Mouse (Mus musculus) hindbrain, embryonic 13.5 days (tissue): ENCODE data around the gene Ubp1. TPM values are rescaled to one million over a fixed set of nuclear protein-coding genes. Genes with fewer than 3 reads are reported as not detected.
A peak's percentile ranks its signal among the peaks of the same experiment; 100 is the strongest.
"Not testable (repeated sequence)": the region's sequence is repeated elsewhere in the genome, so short reads cannot be mapped to it uniquely, and the experiment has no call there.

Experiments used
- ATAC-seq: fragments of 200-750 bp; cut with Nextera tagmentation; 2 replicates; pipeline ENCODE4 v1.8.0; 2017; ENCODE audit warnings: moderate TSS enrichment; ENCODE audit not compliant: low FRiP score
- H3K27ac ChIP-seq: fragments of 300-500 bp; sonication (generic); 2 replicates; pipeline ENCODE4 v1.5.1; 2015; ENCODE audit warnings: inconsistent platforms, mild to moderate bottlenecking, moderate library complexity
- H3K27me3 ChIP-seq: fragments of 300-500 bp; sonication (generic); 2 replicates; pipeline ENCODE4 v1.6.1; 2015; ENCODE audit warnings: mild to moderate bottlenecking, inconsistent platforms
- H3K36me3 ChIP-seq: fragments of 300-500 bp; sonication (generic); 2 replicates; pipeline ENCODE4 v1.6.1; 2015; ENCODE audit warnings: mild to moderate bottlenecking, inconsistent platforms
- H3K4me1 ChIP-seq: fragments of 300-500 bp; sonication (generic); replicated peaks from 2 replicates; pipeline ENCODE4 v1.6.1; 2015; ENCODE audit warnings: inconsistent platforms
- H3K4me2 ChIP-seq: fragments of 300-500 bp; sonication (generic); 2 replicates; pipeline ENCODE4 v1.6.1; 2015; ENCODE audit warnings: inconsistent platforms, mild to moderate bottlenecking, moderate library complexity
- H3K4me3 ChIP-seq: fragments of 300-500 bp; sonication (generic); 2 replicates; pipeline ENCODE4 v1.5.1; 2015; ENCODE audit warnings: mild to moderate bottlenecking, inconsistent platforms
- H3K9ac ChIP-seq: fragments of 300-500 bp; sonication (generic); 2 replicates; pipeline ENCODE4 v1.6.1; 2015; ENCODE audit warnings: mild to moderate bottlenecking, inconsistent platforms
- H3K9me3 ChIP-seq: fragments of 300-500 bp; sonication (generic); 2 replicates; pipeline ENCODE4 v1.6.1; 2016; ENCODE audit warnings: inconsistent platforms
- WGBS: fragments of 180-500 bp; shearing (Covaris S2); methylation state at CpG from one replicate; pipeline ENCODE4 v1.1.7; 2015; 5-methylcytosine and 5-hydroxymethylcytosine counted together
- polyA plus RNA-seq: library from polyadenylated mRNA; unstranded; fragments of >200 nt; fragmentation: Nextera tagmentation; extraction: Ambion mirVana; gene quantifications from 2 replicates; pipeline ENCODE4 v1.2.1, GENCODE M21; 2015

Gene Ubp1
- 31.5 and 32.5 TPM in 2 replicates for polyA plus RNA-seq

- Histone ChIP-seq H3K36me3 (no peaks in the 10 kb centered on the region), H3K4me1 (peaks cover 25% of the 10 kb centered on the region), H3K27ac (peak within 1 kb of the TSS; percentile 93), H3K9ac (peak within 1 kb of the TSS; percentile 96), H3K4me3 (peak within 1 kb of the TSS; percentile 99), H3K27me3 (no peaks in the 10 kb centered on the region), H3K4me2 (peak within 1 kb of the TSS; percentile 81), H3K9me3 (no peaks in the 10 kb centered on the region)
- WGBS: under 1% methylated on average over 41 of the region's 86 CpGs
- ATAC-seq: peak; percentile 97
Measured at GRCm38 (mm10) chr9:113930534-113931374, at the start of gene Ubp1. Ubp1 (plus strand) TSS chr9:113930934.

GRCm38 (mm10) chr9:113894903-113895302 is 35.8 kb upstream of the Ubp1 start:
- no peak overlapping the region for H3K9ac ChIP-seq
- no peak overlapping the region for H3K4me3 ChIP-seq
- no peak overlapping the region for H3K27ac ChIP-seq
- H3K9me3 ChIP-seq: no peaks in the 10 kb centered on the region
- no peaks in the 10 kb centered on the region for H3K4me1 ChIP-seq
- peaks cover 90% of the 10 kb centered on the region for H3K36me3 ChIP-seq
- WGBS: 97% methylated on average over 3 of the region's 3 CpGs
- no peak for ATAC-seq
- no peaks in the 10 kb centered on the region for H3K27me3 ChIP-seq
- H3K4me2 ChIP-seq: no peak overlapping the region

- H3K9me3 ChIP-seq: no peaks in the 10 kb centered on the region
- H3K9ac ChIP-seq: no peak overlapping the region
- 88% methylated on average over 4 of the region's 4 CpGs for WGBS
- H3K4me1 ChIP-seq: no peaks in the 10 kb centered on the region
- no peak overlapping the region for H3K4me2 ChIP-seq
- no peaks in the 10 kb centered on the region for H3K27me3 ChIP-seq
- no peak overlapping the region for H3K27ac ChIP-seq
- no peak overlapping the region for H3K4me3 ChIP-seq
- no peak for ATAC-seq
- peaks cover 94% of the 10 kb centered on the region for H3K36me3 ChIP-seq
Measured at GRCm38 (mm10) chr9:113903136-113903535, 27.6 kb upstream of the Ubp1 start.

GRCm38 (mm10) chr9:113904315-113904714 is 26.4 kb upstream of the Ubp1 start:
- H3K27me3 ChIP-seq, H3K4me1 ChIP-seq, H3K9me3 ChIP-seq, H3K27ac ChIP-seq, ATAC-seq, H3K4me3 ChIP-seq, H3K9ac ChIP-seq, H3K4me2 ChIP-seq: not testable (repeated sequence)
- peaks cover 94% of the 10 kb centered on the region for H3K36me3 ChIP-seq
- WGBS: 97% methylated on average over 6 of the region's 6 CpGs

- no peaks in the 10 kb centered on the region for H3K27me3 ChIP-seq
- H3K27ac ChIP-seq: no peak overlapping the region
- H3K9me3 ChIP-seq: no peaks in the 10 kb centered on the region
- no peak overlapping the region for H3K4me2 ChIP-seq
- ATAC-seq: no peak
- H3K36me3 ChIP-seq: peaks cover 75% of the 10 kb centered on the region
- no peak overlapping the region for H3K9ac ChIP-seq
- no peaks in the 10 kb centered on the region for H3K4me1 ChIP-seq
- 97% methylated on average over 5 of the region's 5 CpGs for WGBS
- H3K4me3 ChIP-seq: no peak overlapping the region
Measured at GRCm38 (mm10) chr9:113915789-113916188, 14.9 kb upstream of the Ubp1 start.

GRCm38 (mm10) chr9:113922677-113923076 is 8.1 kb upstream of the Ubp1 start:
- no peak overlapping the region for H3K4me3 ChIP-seq
- peaks cover 57% of the 10 kb centered on the region for H3K36me3 ChIP-seq
- 98% methylated on average over 5 of the region's 5 CpGs for WGBS
- no peaks in the 10 kb centered on the region for H3K4me1 ChIP-seq
- no peak for ATAC-seq
- H3K4me2 ChIP-seq: no peak overlapping the region
- no peak overlapping the region for H3K27ac ChIP-seq
- no peaks in the 10 kb centered on the region for H3K27me3 ChIP-seq
- H3K9ac ChIP-seq: no peak overlapping the region
- H3K9me3 ChIP-seq: no peaks in the 10 kb centered on the region

- WGBS: 94% methylated on average over 5 of the region's 5 CpGs
- H3K9me3 ChIP-seq: no peaks in the 10 kb centered on the region
- H3K4me2 ChIP-seq: no peak overlapping the region
- no peaks in the 10 kb centered on the region; the same call in 1 of the 2 replicates for H3K4me1 ChIP-seq
- no peak overlapping the region for H3K9ac ChIP-seq
- no peak overlapping the region for H3K4me3 ChIP-seq
- H3K27me3 ChIP-seq: no peaks in the 10 kb centered on the region
- no peak for ATAC-seq
- H3K27ac ChIP-seq: no peak overlapping the region
- H3K36me3 ChIP-seq: peaks cover 45% of the 10 kb centered on the region
Measured at GRCm38 (mm10) chr9:113924883-113925282, 5.9 kb upstream of the Ubp1 start.

GRCm38 (mm10) chr9:113928591-113928990 is 2.1 kb upstream of the Ubp1 start:
- Histone ChIP-seq H3K36me3 (peaks cover 14% of the 10 kb centered on the region), H3K4me2 (no peak overlapping the region), H3K27ac (no peak overlapping the region), H3K9me3 (no peaks in the 10 kb centered on the region), H3K4me3 (no peak overlapping the region), H3K27me3 (no peaks in the 10 kb centered on the region), H3K4me1 (peaks cover 19% of the 10 kb centered on the region), H3K9ac (no peak overlapping the region)
- 79% methylated on average over 4 of the region's 4 CpGs for WGBS
- no peak for ATAC-seq

GRCm38 (mm10) chr9:113929676-113930075 is 1.1 kb upstream of the Ubp1 start:
- 0 out of 2 replicates have a peak overlapping the region, but pooled peaks have one; percentile 93 for H3K27ac ChIP-seq
- H3K4me1 ChIP-seq: peaks cover 20% of the 10 kb centered on the region
- no peaks in the 10 kb centered on the region for H3K9me3 ChIP-seq
- H3K4me3 ChIP-seq: 0 out of 2 replicates have a peak overlapping the region, but pooled peaks have one; percentile 99
- 77% methylated on average over 1 of the region's 1 CpGs for WGBS
- H3K4me2 ChIP-seq: peak overlapping the region; percentile 49
- no peak for ATAC-seq
- H3K9ac ChIP-seq: no peak overlapping the region
- H3K27me3 ChIP-seq: no peaks in the 10 kb centered on the region
- H3K36me3 ChIP-seq: peaks cover 3% of the 10 kb centered on the region

GRCm38 (mm10) chr9:113931375-113932099 is 803 bp downstream of the Ubp1 start:
- H3K9ac ChIP-seq: peak overlapping the region; percentile 96
- H3K4me3 ChIP-seq: peak overlapping the region; percentile 99
- H3K27me3 ChIP-seq: no peaks in the 10 kb centered on the region
- H3K9me3 ChIP-seq: no peaks in the 10 kb centered on the region
- H3K4me1 ChIP-seq: peaks cover 30% of the 10 kb centered on the region
- no peaks in the 10 kb centered on the region for H3K36me3 ChIP-seq
- H3K4me2 ChIP-seq: peak overlapping the region; percentile 81
- peak overlapping the region; percentile 93 for H3K27ac ChIP-seq
- ATAC-seq: peak; percentile 11; the same call in 1 of the 2 replicates
- WGBS: under 1% methylated on average over 74 of the region's 91 CpGs

- Histone ChIP-seq H3K27ac (peak overlapping the region; percentile 93), H3K27me3 (no peaks in the 10 kb centered on the region), H3K9me3 (no peaks in the 10 kb centered on the region), H3K4me1 (peaks cover 30% of the 10 kb centered on the region), H3K4me3 (peak overlapping the region; percentile 99), H3K36me3 (no peaks in the 10 kb centered on the region), H3K4me2 (peak overlapping the region; percentile 81), H3K9ac (peak overlapping the region; percentile 96)
- 2% methylated on average over 8 of the region's 8 CpGs for WGBS
- ATAC-seq: no peak
Measured at GRCm38 (mm10) chr9:113932100-113932470, 1.4 kb downstream of the Ubp1 start.

- Histone ChIP-seq H3K9ac (peak overlapping the region; percentile 96), H3K36me3 (no peaks in the 10 kb centered on the region), H3K4me3 (peak overlapping the region; percentile 99), H3K4me1 (peaks cover 30% of the 10 kb centered on the region), H3K27ac (peak overlapping the region; percentile 93; the same call in 1 of the 2 replicates), H3K4me2 (peak overlapping the region; percentile 81), H3K27me3 (no peaks in the 10 kb centered on the region), H3K9me3 (no peaks in the 10 kb centered on the region)
- 31% methylated on average over 11 of the region's 11 CpGs for WGBS
- ATAC-seq: no peak
Measured at GRCm38 (mm10) chr9:113932501-113932900, 1.8 kb downstream of the Ubp1 start.
